Mouse (Mus musculus) olfactory bulb, adult 2 months (tissue): ENCODE results near the gene Cox7a2l. TPM values are rescaled to one million over a fixed set of nuclear protein-coding genes. Genes with fewer than 3 reads are reported as not detected.

Experiments used
- H3K27ac ChIP-seq: fragments of 200-500 bp; 2 replicates; pipeline ENCODE4 v1.5.1; 2012; ENCODE audit warnings: low read depth, low read length; ENCODE audit not compliant: insufficient read depth
- H3K4me1 ChIP-seq: fragments of 200-500 bp; 2 replicates; pipeline ENCODE4 v1.6.1; 2012; ENCODE audit warnings: low read length; ENCODE audit not compliant: control insufficient read depth, insufficient read depth
- H3K4me3 ChIP-seq: fragments of 200-500 bp; 2 replicates; pipeline ENCODE4 v1.5.1; 2012; ENCODE audit warnings: mild to moderate bottlenecking, low read depth, low read length, moderate library complexity; ENCODE audit not compliant: insufficient read depth
- CTCF ChIP-seq: fragments of 200-500 bp; IDR thresholded peaks from 2 replicates; pipeline ENCODE4 v1.5.1; 2012; ENCODE audit warnings: low read depth, mild to moderate bottlenecking, low read length, moderate library complexity; ENCODE audit not compliant: insufficient read depth
- POLR2A ChIP-seq: fragments of 200-500 bp; IDR thresholded peaks from 2 replicates; pipeline ENCODE4 v1.6.1; 2012; ENCODE audit warnings: mild to moderate bottlenecking, low read depth, low read length, moderate library complexity; ENCODE audit not compliant: insufficient read depth
- WGBS: fragments of 180-500 bp; shearing (Covaris S2); methylation state at CpG from one replicate; pipeline ENCODE4 v1.1.7; 2018; 5-methylcytosine and 5-hydroxymethylcytosine counted together
- polyA plus RNA-seq: library from polyadenylated mRNA; stranded (reverse); fragments of >200 nt; gene quantifications from 2 replicates; pipeline ENCODE4 v1.2.4, GENCODE M21; 2012; ENCODE audit warnings: low replicate concordance; ENCODE audit not compliant: missing spikeins, insufficient read depth, insufficient read length

Cox7a2l gene
- polyA plus RNA-seq, 1 experiment: not detected

- Histone ChIP-seq H3K4me3 (no peak overlapping the region), H3K4me1 (no peaks in the 10 kb centered on the region), H3K27ac (no peak overlapping the region)
- TF ChIP-seq CTCF (no peak), POLR2A (no peak)
- 82% methylated on average over 9 of the region's 9 CpGs for WGBS
These were observed 16.0 kb upstream of the Cox7a2l start for GRCm38 (mm10) chr17:83533150-83533549.

- TF ChIP-seq POLR2A (no peak), CTCF (no peak)
- Histone ChIP-seq H3K4me1 (peaks cover 19% of the 10 kb centered on the region), H3K27ac (no peak overlapping the region), H3K4me3 (no peak overlapping the region)
- 47% methylated on average over 17 of the region's 17 CpGs for WGBS
These were observed 10.7 kb upstream of the Cox7a2l start for GRCm38 (mm10) chr17:83527651-83528381.

DNA sequence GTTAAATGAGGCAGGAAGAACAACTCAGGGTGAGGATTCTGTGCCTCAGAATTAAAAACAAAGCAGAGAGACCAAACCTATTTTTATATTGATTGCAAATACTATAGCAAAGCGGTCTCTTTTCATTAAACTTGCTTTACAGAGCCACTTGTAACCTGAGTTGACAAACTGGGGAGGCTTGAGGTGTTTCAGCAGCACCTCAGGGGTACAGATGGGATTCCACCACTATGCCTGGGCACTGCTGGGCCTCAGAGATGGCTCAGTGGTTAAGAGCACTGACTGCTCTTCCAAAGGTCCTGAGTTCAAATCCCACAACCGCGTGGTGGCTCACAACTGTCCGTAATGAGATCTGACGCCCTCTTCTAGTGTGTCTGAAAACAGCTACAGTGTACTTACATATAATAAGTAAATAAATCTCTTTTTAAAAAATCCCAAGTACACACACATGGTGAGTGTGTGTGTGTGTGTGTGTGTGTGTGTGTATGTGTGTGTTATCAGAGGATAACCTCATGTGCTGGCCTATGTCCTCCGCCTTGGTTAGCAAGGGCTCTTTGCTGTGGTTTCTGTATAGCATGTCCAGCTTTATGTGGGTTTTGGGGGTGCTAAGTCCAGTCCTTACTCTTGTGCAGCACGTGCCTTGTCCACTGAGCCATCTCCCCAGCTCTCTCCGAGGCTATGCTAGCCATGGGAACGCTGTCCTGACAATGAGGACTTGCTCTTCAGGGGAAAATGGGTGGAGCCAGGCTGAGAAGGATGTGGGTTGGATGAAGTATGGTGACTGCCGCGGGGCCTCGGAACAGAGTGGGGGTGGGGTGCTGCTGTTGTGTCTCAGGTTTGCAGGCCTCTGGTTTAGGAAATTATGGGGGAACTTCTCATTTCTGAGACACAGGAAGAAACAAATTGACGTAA is 9.7 kb upstream of the Cox7a2l start:
- TF ChIP-seq POLR2A (no peak), CTCF (no peak)
- H3K27ac ChIP-seq: no peak overlapping the region

GRCm38 (mm10) chr17:83526091-83526561 is 9.0 kb upstream of the Cox7a2l start:
- WGBS: 39% methylated on average over 5 of the region's 5 CpGs
- no peak overlapping the region for H3K4me3 ChIP-seq
- H3K27ac ChIP-seq: no peak overlapping the region
- TF ChIP-seq CTCF: no peak
- no peak for TF ChIP-seq POLR2A
- peaks cover 19% of the 10 kb centered on the region for H3K4me1 ChIP-seq

More for the DNA sequence above, 9.7 kb upstream of the Cox7a2l start:
- 48% methylated on average over 13 of the region's 13 CpGs for WGBS
- Histone ChIP-seq H3K4me3 (no peak overlapping the region), H3K4me1 (peaks cover 19% of the 10 kb centered on the region)

- no peak overlapping the region for H3K27ac ChIP-seq
- 25% methylated on average over 8 of the region's 8 CpGs for WGBS
- TF ChIP-seq CTCF: no peak
- TF ChIP-seq POLR2A: no peak
- H3K4me1 ChIP-seq: peaks cover 19% of the 10 kb centered on the region
- H3K4me3 ChIP-seq: no peak overlapping the region
These were observed 8.5 kb upstream of the Cox7a2l start for GRCm38 (mm10) chr17:83525596-83525995.

DNA sequence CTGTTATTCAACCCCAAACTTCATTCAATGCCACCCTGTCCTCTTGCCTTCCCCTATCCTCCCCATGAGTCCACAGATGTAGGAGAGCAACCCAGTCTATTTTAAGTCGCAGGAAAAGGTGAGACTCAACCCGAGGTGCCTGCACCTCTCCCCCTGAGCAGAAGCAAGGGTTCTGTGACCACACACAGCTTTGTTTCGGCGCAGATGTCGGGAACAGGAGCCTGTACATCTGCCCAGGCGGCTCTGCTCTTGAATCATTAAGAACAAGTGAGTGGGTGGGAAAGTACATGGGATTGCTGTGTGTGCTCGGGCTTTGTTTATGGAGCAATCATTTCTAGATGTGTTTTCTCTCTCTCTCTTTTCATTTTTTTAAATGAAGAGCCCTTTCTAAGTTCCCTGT is 7.6 kb upstream of the Cox7a2l start:
- 28% methylated on average over 7 of the region's 7 CpGs for WGBS

GRCm38 (mm10) chr17:83522590-83523379 is 5.7 kb upstream of the Cox7a2l start:
- no peak for TF ChIP-seq CTCF
- TF ChIP-seq POLR2A: no peak
- H3K4me3 ChIP-seq: no peak overlapping the region
- WGBS: 71% methylated on average over 7 of the region's 7 CpGs

More for the DNA sequence above, 7.6 kb upstream of the Cox7a2l start:
- Histone ChIP-seq H3K4me3 (no peak overlapping the region), H3K4me1 (peaks cover 19% of the 10 kb centered on the region), H3K27ac (no peak overlapping the region)
- TF ChIP-seq POLR2A (no peak), CTCF (no peak)

GRCm38 (mm10) chr17:83521881-83522280 is 4.8 kb upstream of the Cox7a2l start:
- Histone ChIP-seq H3K4me1 (peaks cover 8% of the 10 kb centered on the region), H3K4me3 (no peak overlapping the region), H3K27ac (no peak overlapping the region)
- TF ChIP-seq POLR2A: no peak
- TF ChIP-seq CTCF: no peak
- 96% methylated on average over 4 of the region's 4 CpGs for WGBS

More at GRCm38 (mm10) chr17:83522590-83523379, 5.7 kb upstream of the Cox7a2l start:
- H3K27ac ChIP-seq: no peak overlapping the region
- H3K4me1 ChIP-seq: peaks cover 15% of the 10 kb centered on the region
